Mouse (Mus musculus): ENCODE data around the gene Ccnd1.
A peak's percentile ranks its signal among the peaks of the same experiment; 100 is the strongest.

Gene Ccnd1

GRCm38 (mm10) chr7:144939344-144940002, at the start of gene Ccnd1:
Gene Ccnd1 (minus strand): TSS chr7:144939925.
- DNase-seq (ENCODE audit: low spot score), result peak; percentile 15

- DNase-seq (ENCODE audit: low spot score), result no peak
Observed at GRCm38 (mm10) chr7:144988856-144989255, 49.1 kb upstream of the Ccnd1 start.

DNA sequence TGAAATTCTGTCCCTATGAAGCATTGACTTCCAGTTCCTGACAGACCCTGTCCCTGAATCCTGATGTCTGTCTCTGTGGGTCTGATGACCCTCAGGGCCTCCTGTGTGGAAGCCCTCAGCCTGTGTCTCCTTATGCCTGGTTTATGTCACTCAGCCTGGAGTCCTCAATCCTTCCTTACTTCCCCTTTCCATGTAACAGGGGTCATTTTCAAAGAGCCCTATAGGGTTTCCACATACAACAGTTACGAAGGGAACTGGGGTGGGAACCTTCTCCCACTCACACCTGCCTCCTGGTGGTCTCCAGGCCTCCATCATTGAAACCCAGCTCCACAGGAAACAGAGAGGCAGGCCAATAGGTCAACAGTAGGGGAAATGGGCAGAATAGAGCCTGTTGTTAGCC, 45.4 kb upstream of the Ccnd1 start:
- no peak for DNase-seq (ENCODE audit: low spot score)

GRCm38 (mm10) chr7:144982358-144983110, 42.8 kb upstream of the Ccnd1 start:
- DNase-seq (ENCODE audit: low spot score), result no peak

DNA sequence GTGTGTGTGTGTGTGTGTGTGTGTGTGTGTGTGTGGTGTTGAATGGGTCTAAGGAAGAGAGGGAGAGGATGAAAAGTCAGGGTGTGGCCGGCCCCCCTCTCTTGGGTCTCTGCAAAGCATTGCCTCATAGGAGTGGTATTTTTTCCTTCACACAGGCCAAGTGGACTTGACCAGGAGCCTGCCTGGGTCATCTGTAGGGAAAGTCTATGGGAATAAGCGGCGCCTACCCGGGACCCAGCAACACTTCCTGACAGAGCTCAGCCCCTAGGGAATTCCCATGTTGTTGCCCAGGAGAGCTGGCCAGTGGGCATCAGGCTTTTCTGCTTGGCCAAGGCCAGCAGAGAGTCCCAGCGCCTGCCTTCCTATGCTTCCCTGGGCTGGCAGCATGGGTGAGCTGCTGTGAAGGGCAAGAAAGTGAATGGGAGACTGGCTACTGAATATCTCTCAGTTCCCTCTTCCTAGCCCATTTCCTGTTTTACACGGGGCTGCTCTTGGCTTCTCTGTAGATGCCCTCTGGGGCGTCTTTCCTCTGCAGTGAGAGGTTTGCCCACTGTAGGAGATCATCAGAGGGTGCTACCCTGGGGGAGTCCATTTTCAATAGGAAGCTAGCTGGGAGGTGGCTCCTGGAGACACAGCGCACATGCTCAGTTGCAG, 41.8 kb upstream of the Ccnd1 start:
- DNase-seq (ENCODE audit: low spot score), result no peak

- peak; percentile 24 for DNase-seq (ENCODE audit: low spot score)
Observed at GRCm38 (mm10) chr7:144979814-144980213, 40.1 kb upstream of the Ccnd1 start.

GRCm38 (mm10) chr7:144977121-144977520, 37.4 kb upstream of the Ccnd1 start:
- DNase-seq (ENCODE audit: low spot score), result no peak

DNA sequence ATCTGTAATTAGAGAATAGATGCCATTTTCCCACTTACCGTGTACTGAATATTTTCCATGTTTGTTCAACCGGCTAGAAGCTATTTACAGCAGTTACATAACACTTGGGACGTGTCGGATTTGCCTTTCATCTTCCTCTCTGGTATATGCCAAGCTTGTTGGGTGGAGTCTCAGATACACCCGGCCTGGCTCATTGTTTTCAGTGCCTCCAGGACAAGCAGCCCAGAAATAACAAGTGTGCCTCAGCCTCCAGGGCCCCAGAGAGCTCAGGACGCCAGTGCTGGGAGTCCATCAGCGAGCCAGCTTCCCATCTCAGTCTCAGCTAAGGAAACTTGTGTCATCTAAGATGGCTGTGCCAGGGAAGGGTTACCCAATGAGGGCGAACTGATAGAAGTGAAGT, 33.7 kb upstream of the Ccnd1 start:
- DNase-seq (ENCODE audit: low spot score), result no peak

GRCm38 (mm10) chr7:144971769-144972168, 32.0 kb upstream of the Ccnd1 start:
- no peak for DNase-seq (ENCODE audit: low spot score)

- no peak for DNase-seq (ENCODE audit: low spot score)
Observed at GRCm38 (mm10) chr7:144970997-144971768, 31.5 kb upstream of the Ccnd1 start.

GRCm38 (mm10) chr7:144965893-144966292, 26.2 kb upstream of the Ccnd1 start:
- DNase-seq (ENCODE audit: low spot score), result no peak

- no peak for DNase-seq (ENCODE audit: low spot score)
Observed at GRCm38 (mm10) chr7:144964316-144964715, 24.6 kb upstream of the Ccnd1 start.

DNA sequence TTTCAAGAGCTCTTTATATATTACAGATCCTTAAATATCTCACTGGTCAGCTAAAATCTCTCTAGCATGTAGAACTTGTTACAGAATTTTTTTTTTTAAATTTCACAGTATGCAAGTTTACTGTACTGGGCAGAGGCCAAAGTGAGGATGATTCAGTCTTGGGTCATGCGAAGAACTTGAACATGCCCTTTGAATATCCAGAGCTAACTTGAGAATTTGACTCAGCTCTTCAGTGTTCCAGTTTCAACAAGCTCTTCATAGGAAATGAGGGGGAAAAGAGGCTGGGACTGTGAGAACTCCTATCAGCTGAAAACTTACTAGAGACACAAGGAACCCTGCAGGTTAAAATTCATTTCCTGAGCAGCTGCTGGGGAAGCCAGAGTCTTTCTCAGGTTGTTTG, 24.2 kb upstream of the Ccnd1 start:
- DNase-seq (ENCODE audit: low spot score), result no peak

GRCm38 (mm10) chr7:144958509-144959395, 19.0 kb upstream of the Ccnd1 start:
- no peak for DNase-seq (ENCODE audit: low spot score)

DNA sequence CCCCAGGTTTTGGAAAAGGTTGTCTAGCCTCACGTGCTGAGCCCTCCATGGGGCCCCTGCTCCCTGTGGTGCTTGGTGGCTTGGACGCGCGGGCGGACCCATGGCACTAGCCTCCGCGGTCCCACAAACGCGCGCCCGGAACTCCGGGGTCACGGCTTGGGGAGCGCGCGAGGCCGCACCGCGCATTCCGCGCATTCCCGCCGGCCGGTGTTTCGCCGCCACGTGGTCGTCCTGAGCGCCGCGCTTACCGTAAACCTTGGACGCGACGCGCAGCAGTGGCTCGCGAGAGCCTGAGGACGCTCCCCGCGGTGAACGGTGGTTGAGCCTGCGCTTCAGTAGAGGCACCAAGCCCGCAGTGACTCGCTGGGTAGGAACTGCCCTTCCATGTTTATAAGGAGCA, 3.5 kb upstream of the Ccnd1 start:
- DNase-seq (ENCODE audit: low spot score), result no peak

- DNase-seq (ENCODE audit: low spot score), result no peak
Observed at GRCm38 (mm10) chr7:144942744-144943135, 3.0 kb upstream of the Ccnd1 start.

DNA sequence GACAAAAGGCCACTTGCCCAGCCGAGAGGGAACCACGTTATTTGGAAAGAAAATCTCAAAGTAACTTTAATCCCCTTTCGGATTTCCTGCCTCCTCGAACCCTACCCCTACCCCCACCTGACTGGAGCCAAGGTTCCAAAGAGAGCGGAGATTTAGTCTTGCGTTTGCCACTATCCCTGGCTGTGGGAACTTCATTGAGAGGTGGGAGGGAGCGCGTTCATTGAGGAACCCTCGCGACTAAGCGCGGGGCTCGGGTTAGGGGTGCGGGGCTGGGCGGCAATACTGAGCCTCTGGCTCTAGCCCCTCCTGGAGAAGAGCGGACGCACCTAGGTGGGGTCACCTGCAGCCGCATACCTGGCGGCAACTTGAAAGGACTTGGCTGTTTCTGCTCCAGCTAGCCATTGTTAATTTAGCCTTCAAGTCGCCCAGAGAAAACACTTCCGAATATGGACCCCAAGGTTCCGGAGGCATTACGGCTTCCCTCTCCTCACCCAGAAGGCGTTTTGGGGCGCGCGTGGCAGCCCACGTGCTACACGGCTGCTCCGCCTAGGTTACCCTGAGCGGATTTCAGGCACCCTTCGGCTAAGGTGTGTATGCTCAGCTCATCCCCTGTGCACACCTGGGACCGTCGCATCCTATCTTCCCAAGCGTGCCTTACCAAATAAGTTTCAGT, 2.5 kb upstream of the Ccnd1 start:
- DNase-seq (ENCODE audit: low spot score), result no peak

- no peak for DNase-seq (ENCODE audit: low spot score)
Observed at GRCm38 (mm10) chr7:144941242-144941831, 1.6 kb upstream of the Ccnd1 start.

GRCm38 (mm10) chr7:144940585-144940984, 860 bp upstream of the Ccnd1 start:
- no peak for DNase-seq (ENCODE audit: low spot score)

DNA sequence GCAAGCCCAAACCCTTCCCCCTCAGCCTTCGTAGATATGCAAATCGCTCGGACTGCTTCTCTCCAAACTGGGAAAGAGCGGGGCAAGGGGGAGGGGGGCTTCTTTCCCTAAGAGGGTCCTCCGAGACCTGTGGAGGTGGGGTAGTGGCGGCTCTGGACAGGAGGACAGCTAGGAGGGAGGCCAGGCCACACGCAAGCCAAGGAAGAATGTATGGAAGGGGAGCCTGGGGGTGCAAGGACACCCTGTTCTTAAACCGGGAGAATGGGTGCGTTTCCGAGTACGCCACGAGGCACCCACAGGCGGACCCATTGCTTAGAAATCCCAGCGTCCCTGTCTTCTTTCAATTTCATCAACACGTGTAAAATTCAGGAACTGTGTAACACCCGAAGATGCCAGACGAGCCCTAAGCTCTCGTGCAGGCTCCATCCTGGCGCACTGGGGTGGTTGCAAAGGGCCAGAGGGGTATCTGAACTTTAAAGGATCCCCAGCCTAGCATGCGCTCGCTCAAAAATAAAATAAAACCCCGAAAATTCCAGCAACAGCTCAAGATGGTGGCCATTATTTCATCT, 362 bp upstream of the Ccnd1 start:
- no peak for DNase-seq (ENCODE audit: low spot score)

Data from T-cell, adult 2 months (primary cell).